Mouse (Mus musculus): ENCODE results near the gene Fam107a.

DNA sequence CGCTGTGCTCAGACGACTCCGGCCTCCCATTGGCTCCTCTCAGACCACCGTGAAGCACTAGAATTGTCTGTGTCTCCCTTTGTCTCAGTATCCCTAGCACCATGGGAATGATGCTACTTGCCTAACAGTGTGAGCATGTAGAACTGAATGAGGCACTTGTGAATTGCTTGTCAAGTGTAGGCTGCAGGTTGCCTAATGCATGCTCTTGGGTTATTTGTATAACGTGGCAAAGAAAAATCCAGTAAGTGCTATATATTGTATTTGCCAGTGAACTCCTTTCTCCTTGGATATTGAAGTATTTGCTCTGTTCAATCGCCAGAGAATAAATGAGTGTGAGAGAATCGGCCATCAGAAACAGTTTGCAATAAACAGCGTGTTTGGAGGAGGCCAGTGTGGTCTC is 70.9 kb downstream of the Fam107a start:
- TF ChIP-seq CTCF (IDR thresholded peaks at IDR 0.05; ENCODE audit: borderline replicate concordance, insufficient read depth, low read length): no peak
- TF ChIP-seq POLR2A (IDR thresholded peaks at IDR 0.05; ENCODE audit: low read depth, low read length): no peak

All from embryonic fibroblast, embryonic 13.5 days (primary cell).